Mouse (Mus musculus): ENCODE results near the gene Scgb1b7. TPM values are rescaled to one million over a fixed set of nuclear protein-coding genes. Genes with fewer than 3 reads are reported as not detected.
"Not testable (repeated sequence)": the region's sequence is repeated elsewhere in the genome, so short reads cannot be mapped to it uniquely, and the experiment has no call there.

Gene Scgb1b7
- total RNA-seq (2015): not detected in 2 replicates
- not detected in 2 replicates for total RNA-seq (2017)

DNA sequence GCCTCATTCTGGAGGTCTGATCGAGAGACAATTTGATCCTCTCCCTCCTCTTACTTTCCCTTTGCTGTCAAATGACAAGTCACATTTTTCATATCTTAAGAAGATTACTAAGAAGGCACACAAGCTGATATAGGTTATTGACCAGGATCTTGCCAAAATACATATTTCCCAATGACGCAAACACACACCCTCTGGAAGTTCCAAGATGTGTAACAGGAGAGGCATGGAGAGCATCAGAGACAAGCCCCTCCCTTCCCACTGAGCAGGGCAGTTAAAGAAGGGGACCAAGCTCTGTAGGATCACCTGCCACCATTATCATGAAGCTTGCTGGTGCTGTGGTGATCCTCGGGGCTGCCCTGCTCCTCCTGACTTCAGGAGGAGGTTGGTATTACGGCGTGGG lies at the start of gene Scgb1b7:
Gene Scgb1b7, plus strand, starts transcription at position 301 of the 400 bp plus-strand sequence.
- ATAC-seq (ENCODE audit: poor library complexity, severe bottlenecking): not testable (repeated sequence)

DNA sequence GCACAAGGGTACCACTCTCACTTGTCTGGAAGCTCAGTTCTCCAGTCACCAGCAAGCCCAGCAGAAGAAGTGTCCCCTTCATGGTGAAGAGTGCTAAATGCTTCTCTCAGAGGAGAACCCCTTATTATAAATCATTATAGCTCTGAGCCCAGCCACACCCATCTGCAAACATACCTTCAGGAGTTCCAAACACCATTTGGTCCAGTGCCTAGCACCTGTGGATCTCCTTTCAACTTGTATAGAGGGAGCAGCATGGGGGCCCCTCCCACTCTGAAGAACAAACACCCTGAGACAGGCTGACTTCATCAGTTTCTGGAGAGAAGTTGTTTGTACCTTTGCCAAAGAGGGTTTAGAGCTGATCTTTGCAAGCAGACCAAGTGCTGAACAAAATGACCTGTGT lies 6.8 kb upstream of the Scgb1b7 start, which contains the start of gene Scgb2b7:
Gene Scgb2b7, minus strand, starts transcription at position 101 of the 400 bp plus-strand sequence.
- ATAC-seq (ENCODE audit: poor library complexity, severe bottlenecking): not testable (repeated sequence)

Other genes starting within 250 kb of the Scgb1b7 start
- gene Scgb2b7, start 6.9 kb upstream of the Scgb1b7 start, total RNA-seq (2015): not detected in 2 replicates
- not detected in 2 replicates for gene Scgb2b7, start 6.9 kb upstream of the Scgb1b7 start, total RNA-seq (2017)